Mouse (Mus musculus) cerebellum, adult 2 months (tissue): ENCODE measurements around the gene Atox1.

Source experiments
- CTCF ChIP-seq: fragments of 200-500 bp; IDR thresholded peaks from 2 replicates; pipeline ENCODE4 v1.5.1; 2011; ENCODE audit warnings: low read depth, mild to moderate bottlenecking, control low read depth, low read length, moderate library complexity, borderline replicate concordance; ENCODE audit not compliant: insufficient read depth
- POLR2A ChIP-seq: fragments of 200-500 bp; IDR thresholded peaks from 2 replicates; pipeline ENCODE4 v1.6.1; 2011; ENCODE audit warnings: low read length, control low read depth, borderline replicate concordance; ENCODE audit not compliant: insufficient read depth

DNA sequence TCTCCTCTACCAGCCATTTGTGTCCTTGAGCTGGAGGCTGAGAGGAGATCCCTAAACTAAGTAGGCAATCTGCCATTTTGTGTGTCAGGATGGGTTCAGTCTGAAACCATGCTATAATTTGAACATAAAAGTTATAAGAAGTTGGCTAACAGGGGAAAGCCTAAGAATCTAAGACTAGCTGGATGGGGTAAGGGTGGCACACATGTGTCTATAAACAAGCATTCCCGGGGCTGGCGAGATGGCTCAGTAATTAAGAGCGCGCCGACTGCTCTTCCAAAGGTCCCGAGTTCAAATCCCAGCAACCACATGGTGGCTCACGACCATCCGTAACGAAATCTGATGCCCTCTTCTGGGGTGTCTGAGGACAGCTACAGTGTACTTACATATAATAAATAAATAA lies 1.1 kb upstream of the Atox1 start:
- TF ChIP-seq POLR2A (no peak), CTCF (no peak)
